Mouse (Mus musculus): Measurements from ENCODE around the gene Gm5169. TPM values are rescaled to one million over a fixed set of nuclear protein-coding genes. Genes with fewer than 3 reads are reported as not detected.
A peak's percentile ranks its signal among the peaks of the same experiment; 100 is the strongest.
"Not testable (repeated sequence)": the region's sequence is repeated elsewhere in the genome, so short reads cannot be mapped to it uniquely, and the experiment has no call there.

Gene Gm5169
- not detected for total RNA-seq (2021)
- long read RNA-seq, experiment 1, result 0 reads
- long read RNA-seq, experiment 2, result 0 reads

- not testable (repeated sequence) for DNase-seq
Measured at GRCm38 (mm10) chrX:25301355-25301754, at the start of gene Gm5169. Gm5169 (minus strand) TSS chrX:25301455.

GRCm38 (mm10) chrX:25347424-25347823 is 46.2 kb upstream of the Gm5169 start:
- peak; percentile 3 for DNase-seq

Data from gastrocnemius, postnatal 25 days (tissue).